Mouse (Mus musculus) heart, adult 8-10 months (tissue): Measurements from ENCODE around the gene Tufm. TPM values are rescaled to one million over a fixed set of nuclear protein-coding genes. Genes with fewer than 3 reads are reported as not detected.
"Not testable (repeated sequence)": the region's sequence is repeated elsewhere in the genome, so short reads cannot be mapped to it uniquely, and the experiment has no call there.

Source experiments
- DNase-seq: peaks from one replicate; pipeline ENCODE4 v3.0.0; 2022; ENCODE audit warnings: low spot score
- total RNA-seq, 4 experiments: library from RNA; stranded (reverse); gene quantifications; 2 replicates each; pipeline ENCODE4 v1.2.4; 2022

The Tufm gene
- total RNA-seq, 4 experiments from 2014 or later: 288 to 326 (median 304) TPM

- DNase-seq: peak; percentile 48
Observed at GRCm38 (mm10) chr7:126465246-126466030, 21.7 kb upstream of the Tufm start.

GRCm38 (mm10) chr7:126466116-126466515, 21.0 kb upstream of the Tufm start:
- DNase-seq: no peak

GRCm38 (mm10) chr7:126466707-126467106, 20.5 kb upstream of the Tufm start:
- DNase-seq: no peak

- no peak for DNase-seq
Observed at GRCm38 (mm10) chr7:126467271-126467670, 19.9 kb upstream of the Tufm start.

GRCm38 (mm10) chr7:126467834-126468627, 19.1 kb upstream of the Tufm start:
- no peak for DNase-seq

- no peak for DNase-seq
Observed at GRCm38 (mm10) chr7:126470077-126470476, 17.1 kb upstream of the Tufm start.

- no peak for DNase-seq
Observed at GRCm38 (mm10) chr7:126471361-126471760, 15.8 kb upstream of the Tufm start.

- no peak for DNase-seq
Observed at GRCm38 (mm10) chr7:126471853-126472252, 15.3 kb upstream of the Tufm start.

GRCm38 (mm10) chr7:126472306-126472705, 14.9 kb upstream of the Tufm start:
- DNase-seq: no peak

GRCm38 (mm10) chr7:126472713-126473112, 14.4 kb upstream of the Tufm start:
- DNase-seq: no peak

- no peak for DNase-seq
Observed at GRCm38 (mm10) chr7:126473470-126474086, 13.6 kb upstream of the Tufm start.

GRCm38 (mm10) chr7:126474486-126474955, 12.6 kb upstream of the Tufm start:
- no peak for DNase-seq

- DNase-seq: peak; percentile 86
Observed at GRCm38 (mm10) chr7:126474993-126475581, 12.1 kb upstream of the Tufm start, which contains the start of gene Sh2b1. Gene Sh2b1, minus strand, starts transcription at chr7:126475424.

GRCm38 (mm10) chr7:126481699-126482098, 5.5 kb upstream of the Tufm start:
- DNase-seq: no peak

GRCm38 (mm10) chr7:126482392-126482871, 4.7 kb upstream of the Tufm start:
- DNase-seq: peak; percentile 84

GRCm38 (mm10) chr7:126487617-126488385, 640 bp downstream of the Tufm start:
- DNase-seq: not testable (repeated sequence)

- no peak for DNase-seq
Observed at GRCm38 (mm10) chr7:126491005-126491404, 3.8 kb downstream of the Tufm start.

GRCm38 (mm10) chr7:126491973-126492372, 4.8 kb downstream of the Tufm start:
- DNase-seq: no peak

GRCm38 (mm10) chr7:126494120-126494519, 7.0 kb downstream of the Tufm start:
- no peak for DNase-seq

- no peak for DNase-seq
Observed at GRCm38 (mm10) chr7:126496475-126496874, 9.3 kb downstream of the Tufm start.

GRCm38 (mm10) chr7:126497966-126498365, 10.8 kb downstream of the Tufm start:
- no peak for DNase-seq
